Mouse (Mus musculus) cerebellum, adult (tissue): Measurements from ENCODE around the gene D430041D05Rik.

Experiments used
- ATAC-seq: cut with Nextera tagmentation; 2 replicates; pipeline ENCODE4 v1.9.2; 2017; ENCODE audit warnings: mild to moderate bottlenecking, moderate library complexity, mixed read lengths; ENCODE audit not compliant: insufficient number of reproducible peaks, low FRiP score, low TSS enrichment

Gene D430041D05Rik

GRCm38 (mm10) chr2:104305722-104306121 lies 105.1 kb downstream of the D430041D05Rik start:
- no peak for ATAC-seq

GRCm38 (mm10) chr2:104299912-104300311 lies 110.9 kb downstream of the D430041D05Rik start:
- ATAC-seq: no peak

- no peak for ATAC-seq
These were observed 111.7 kb downstream of the D430041D05Rik start for GRCm38 (mm10) chr2:104299160-104299559.

- no peak for ATAC-seq
These were observed 124.0 kb downstream of the D430041D05Rik start for GRCm38 (mm10) chr2:104286821-104287220.

- ATAC-seq: no peak
These were observed 127.3 kb downstream of the D430041D05Rik start for GRCm38 (mm10) chr2:104283401-104283955.

GRCm38 (mm10) chr2:104282835-104283234 lies 128.0 kb downstream of the D430041D05Rik start:
- no peak for ATAC-seq

GRCm38 (mm10) chr2:104267049-104267448 lies 143.8 kb downstream of the D430041D05Rik start:
- ATAC-seq: no peak

GRCm38 (mm10) chr2:104261741-104262067 lies 149.1 kb downstream of the D430041D05Rik start:
- ATAC-seq: no peak

GRCm38 (mm10) chr2:104260920-104261740 lies 149.7 kb downstream of the D430041D05Rik start:
- ATAC-seq: no peak

GRCm38 (mm10) chr2:104256585-104256984 lies 154.2 kb downstream of the D430041D05Rik start:
- ATAC-seq: no peak

GRCm38 (mm10) chr2:104254944-104255343 lies 155.9 kb downstream of the D430041D05Rik start:
- ATAC-seq: no peak

- ATAC-seq: no peak
These were observed 157.5 kb downstream of the D430041D05Rik start for GRCm38 (mm10) chr2:104253341-104253740.

- ATAC-seq: no peak
These were observed 159.2 kb downstream of the D430041D05Rik start for GRCm38 (mm10) chr2:104251647-104252046.

GRCm38 (mm10) chr2:104249856-104250255 lies 161.0 kb downstream of the D430041D05Rik start:
- ATAC-seq: no peak

GRCm38 (mm10) chr2:104246851-104247250 lies 164.0 kb downstream of the D430041D05Rik start:
- no peak for ATAC-seq

- ATAC-seq: no peak
These were observed 168.8 kb downstream of the D430041D05Rik start for GRCm38 (mm10) chr2:104242055-104242454.

GRCm38 (mm10) chr2:104237141-104237540 lies 173.7 kb downstream of the D430041D05Rik start:
- no peak for ATAC-seq

- no peak for ATAC-seq
These were observed 180.4 kb downstream of the D430041D05Rik start for GRCm38 (mm10) chr2:104230444-104230843.

- no peak for ATAC-seq
These were observed 184.8 kb downstream of the D430041D05Rik start for GRCm38 (mm10) chr2:104226057-104226456.

- ATAC-seq: no peak
These were observed 191.0 kb downstream of the D430041D05Rik start for GRCm38 (mm10) chr2:104219733-104220391.

- ATAC-seq: no peak
These were observed 192.2 kb downstream of the D430041D05Rik start for GRCm38 (mm10) chr2:104218588-104219065.
